24 mouse cellular contexts compared by ENCODE assay signal in the genomic region with DNA sequence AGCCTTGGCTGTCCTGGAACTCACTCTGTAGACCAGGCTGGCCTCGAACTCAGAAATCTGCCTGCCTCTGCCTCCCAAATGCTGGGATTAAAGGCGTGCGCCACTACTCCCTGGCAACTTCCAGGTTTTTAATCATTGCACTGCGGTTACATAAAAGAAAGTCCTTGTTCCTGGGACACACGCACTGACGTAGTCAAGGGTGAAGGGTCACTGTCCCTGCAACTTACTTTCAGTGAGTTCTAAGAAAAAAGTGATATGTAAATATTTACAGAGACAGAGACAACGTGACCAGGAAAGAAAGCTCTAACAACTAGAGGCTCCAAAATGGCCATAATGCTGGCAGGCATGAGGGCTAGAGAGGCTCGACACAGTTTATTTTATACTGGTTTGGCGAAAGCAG.
DNase-seq lines count a peak whose midpoint lies in the region; ATAC-seq and TF ChIP-seq lines count a peak whose summit lies in the region.
"Had no signal": no experiment of that assay in that cellular context is flagged by ENCODE, and none has a peak within 500 bp of the region (broad histone marks: within the 10 kb centered on the region; RNA-seq: fewer than 3 reads in every experiment).

No protein-coding gene starts in this region.

- peaks cover 3% of the 10 kb centered on the region; the same call in 1 of the 2 replicates for H3K79me2 ChIP-seq in liver, adult 2 months (ENCODE audit: control insufficient read depth, insufficient read depth, low read length)

- TF ChIP-seq CTCF in gastrocnemius, adult 2 months (IDR thresholded peaks at IDR 0.05) = no peak
- TF ChIP-seq CTCF in liver, adult 2 months (IDR thresholded peaks at IDR 0.05; ENCODE audit: low read depth, low read length) = no peak
- no peak for TF ChIP-seq CTCF in lung, postnatal 0 days (IDR thresholded peaks at IDR 0.05)

- H3K4me1 ChIP-seq in liver, adult 2 months (ENCODE audit: control insufficient read depth, insufficient read depth, low read length) = peaks cover 23% of the 10 kb centered on the region
- H3K4me1 ChIP-seq in liver, embryonic 11.5 days (replicated peaks; ENCODE audit: control insufficient read depth, insufficient read depth, low read length) = no peaks in the 10 kb centered on the region
- H3K4me1 ChIP-seq in lung, postnatal 0 days (ENCODE audit: insufficient read depth, low read depth, low read length) = no peaks in the 10 kb centered on the region
- H3K4me1 ChIP-seq in brown adipose tissue, adult 24 weeks (ENCODE audit: control insufficient read depth, insufficient read depth, insufficient read length, low read length) = no peaks in the 10 kb centered on the region

- H3K9me3 ChIP-seq in liver, embryonic 11.5 days (ENCODE audit: control insufficient read depth, low read length) = peaks cover 6% of the 10 kb centered on the region; the same call in 1 of the 2 replicates
- peaks cover 3% of the 10 kb centered on the region; the same call in 1 of the 2 replicates for H3K9me3 ChIP-seq in lung, postnatal 0 days (ENCODE audit: low read length)
- H3K9me3 ChIP-seq: forebrain, embryonic 13.5 days; heart, embryonic 10.5 days had no signal

- no peak for TF ChIP-seq POLR2A in liver, adult 2 months (IDR thresholded peaks at IDR 0.05; ENCODE audit: extremely low read depth, insufficient read depth, low read length)

- 26% methylated on average over 9 of the region's 9 CpGs for WGBS in liver, adult 2 months
- 85% methylated on average over 9 of the region's 9 CpGs for WGBS in liver, embryonic 11.5 days
- 61% methylated on average over 8 of the region's 9 CpGs for WGBS in lung, postnatal 0 days

- no peak for ATAC-seq in liver, embryonic 11.5 days (replicated peaks; ENCODE audit: low FRiP score)
- no peak for ATAC-seq in lung, postnatal 0 days
- ATAC-seq: activated CD4-positive, CD25-positive, alpha-beta regulatory T cell, adult 4 months; forebrain, embryonic 13.5 days; forebrain, embryonic 16.5 days had no signal

- no peaks in the 10 kb centered on the region for H3K36me3 ChIP-seq in liver, adult 2 months (ENCODE audit: control insufficient read depth, insufficient read depth, low read length)
- H3K36me3 ChIP-seq in liver, embryonic 11.5 days (ENCODE audit: control insufficient read depth, insufficient read depth, low read length) = peaks cover 3% of the 10 kb centered on the region; the same call in 1 of the 2 replicates
- H3K36me3 ChIP-seq in lung, postnatal 0 days (ENCODE audit: insufficient read depth, low read length) = no peaks in the 10 kb centered on the region
- H3K36me3 ChIP-seq: heart, embryonic 10.5 days had no signal

- peak overlapping the region; percentile 26 for H3K9ac ChIP-seq in liver, adult 2 months (ENCODE audit: low read depth, low read length)
- H3K9ac ChIP-seq in liver, embryonic 11.5 days (ENCODE audit: low read depth, low read length) = no peak overlapping the region
- no peak overlapping the region for H3K9ac ChIP-seq in lung, postnatal 0 days (replicated peaks; ENCODE audit: low read depth)
- H3K9ac ChIP-seq: forebrain, embryonic 13.5 days; heart, embryonic 13.5 days; hindbrain, embryonic 14.5 days had no signal

- no peak overlapping the region for H3K4me3 ChIP-seq in gastrocnemius, adult 2 months
- H3K4me3 ChIP-seq in liver, adult 2 months (ENCODE audit: insufficient read depth, low read depth, low read length) = no peak overlapping the region
- H3K4me3 ChIP-seq in liver, embryonic 11.5 days (ENCODE audit: low read depth, low read length) = no peak overlapping the region
- no peak overlapping the region for H3K4me3 ChIP-seq in lung, postnatal 0 days (ENCODE audit: low read depth, low read length)
- no peak overlapping the region for H3K4me3 ChIP-seq in brown adipose tissue, adult 24 weeks (ENCODE audit: insufficient read depth, low read depth, low read length)
- H3K4me3 ChIP-seq: forebrain, embryonic 10.5 days; forebrain, embryonic 13.5 days; heart, adult 2 months; heart, embryonic 10.5 days; heart, embryonic 13.5 days had no signal

- no peak for TF ChIP-seq EP300 in lung, postnatal 0 days (IDR thresholded peaks at IDR 0.05)

- intact Hi-C loops in gastrocnemius, adult 2 months (cut with DNase I) = no loop called here
- intact Hi-C loops in gastrocnemius, postnatal 36 days (cut with DNase I) = no loop called here

- no peak overlapping the region for H3K4me2 ChIP-seq in liver, embryonic 11.5 days
- H3K4me2 ChIP-seq in lung, postnatal 0 days (replicated peaks; ENCODE audit: low read depth, low read length) = no peak overlapping the region
- H3K4me2 ChIP-seq: forebrain, embryonic 13.5 days; heart, embryonic 13.5 days; hindbrain, embryonic 14.5 days had no signal

- 0 out of 2 replicates have a peak overlapping the region, but pooled peaks have one; percentile 28 for H3K27ac ChIP-seq in gastrocnemius, adult 2 months
- peak overlapping the region; percentile 92 for H3K27ac ChIP-seq in liver, adult 2 months (replicated peaks; ENCODE audit: insufficient read depth, low read depth, low read length)
- no peak overlapping the region for H3K27ac ChIP-seq in liver, embryonic 11.5 days (ENCODE audit: low read depth, low read length)
- H3K27ac ChIP-seq in lung, postnatal 0 days (ENCODE audit: low read length) = no peak overlapping the region
- H3K27ac ChIP-seq in brown adipose tissue, adult 24 weeks (replicated peaks; ENCODE audit: low read depth, low read length) = 0 out of 2 replicates have a peak overlapping the region, but pooled peaks have one; percentile 39
- H3K27ac ChIP-seq: forebrain, embryonic 10.5 days; forebrain, embryonic 13.5 days; heart, adult 2 months; heart, embryonic 10.5 days; heart, embryonic 13.5 days; hindbrain, embryonic 14.5 days had no signal

- H3K27me3 ChIP-seq in liver, adult 2 months (ENCODE audit: control insufficient read depth, insufficient read depth, low read length) = no peaks in the 10 kb centered on the region
- H3K27me3 ChIP-seq in liver, embryonic 11.5 days (replicated peaks; ENCODE audit: control insufficient read depth, insufficient read depth, low read length) = no peaks in the 10 kb centered on the region
- H3K27me3 ChIP-seq in lung, postnatal 0 days (replicated peaks; ENCODE audit: insufficient read depth, low read length) = no peaks in the 10 kb centered on the region
- H3K27me3 ChIP-seq: forebrain, embryonic 13.5 days; heart, embryonic 13.5 days had no signal

- no peak for DNase-seq in gastrocnemius, adult 2 months
- DNase-seq in gastrocnemius, postnatal 36 days = no peak
- peak; percentile 99 for DNase-seq in liver, adult 2 months (ENCODE audit: extremely low read depth, low read depth, low spot score)
- DNase-seq in liver, embryonic 11.5 days (ENCODE audit: low spot score) = no peak
- peak; percentile 10 for DNase-seq in lung, postnatal 0 days (ENCODE audit: low spot score)
- DNase-seq in lung, postnatal 10 days = no peak
- DNase-seq in frontal cortex, postnatal 36 days (ENCODE audit: low spot score in 2 of 2) = no peak
- DNase-seq: adrenal gland, adult 8-10 months; adrenal gland, postnatal 25 days; cerebellum, adult 18-20 months; cerebellum, adult 9-10 months; cerebellum, postnatal 14 days; gastrocnemius, postnatal 25 days; heart, adult 2 months; heart, postnatal 14 days; heart, postnatal 4 days had no signal

Comparison
In these comparisons a context has a peak if more than half of its experiments do, and no peak if none do; other contexts are left out.
1. DNase-seq: peak in liver, adult 2 months (single experiment) and lung, postnatal 0 days (single experiment); none in gastrocnemius, adult 2 months (single experiment), gastrocnemius, postnatal 36 days (0 of 2), liver, embryonic 11.5 days (single experiment), lung, postnatal 10 days (single experiment) and frontal cortex, postnatal 36 days (0 of 2).
2. H3K27ac ChIP-seq: peak in gastrocnemius, adult 2 months (single experiment), liver, adult 2 months (single experiment) and brown adipose tissue, adult 24 weeks (single experiment); none in liver, embryonic 11.5 days (single experiment) and lung, postnatal 0 days (single experiment).